Mouse (Mus musculus) frontal cortex, postnatal 25 days (tissue): ENCODE measurements around the gene Susd4.
A peak's percentile ranks its signal among the peaks of the same experiment; 100 is the strongest.

Experiments used
- DNase-seq, 2 experiments: peaks; one replicate each; pipeline ENCODE4 v3.0.0; 2022; ENCODE audit warnings: low spot score in 2 of 2

Gene Susd4

DNA sequence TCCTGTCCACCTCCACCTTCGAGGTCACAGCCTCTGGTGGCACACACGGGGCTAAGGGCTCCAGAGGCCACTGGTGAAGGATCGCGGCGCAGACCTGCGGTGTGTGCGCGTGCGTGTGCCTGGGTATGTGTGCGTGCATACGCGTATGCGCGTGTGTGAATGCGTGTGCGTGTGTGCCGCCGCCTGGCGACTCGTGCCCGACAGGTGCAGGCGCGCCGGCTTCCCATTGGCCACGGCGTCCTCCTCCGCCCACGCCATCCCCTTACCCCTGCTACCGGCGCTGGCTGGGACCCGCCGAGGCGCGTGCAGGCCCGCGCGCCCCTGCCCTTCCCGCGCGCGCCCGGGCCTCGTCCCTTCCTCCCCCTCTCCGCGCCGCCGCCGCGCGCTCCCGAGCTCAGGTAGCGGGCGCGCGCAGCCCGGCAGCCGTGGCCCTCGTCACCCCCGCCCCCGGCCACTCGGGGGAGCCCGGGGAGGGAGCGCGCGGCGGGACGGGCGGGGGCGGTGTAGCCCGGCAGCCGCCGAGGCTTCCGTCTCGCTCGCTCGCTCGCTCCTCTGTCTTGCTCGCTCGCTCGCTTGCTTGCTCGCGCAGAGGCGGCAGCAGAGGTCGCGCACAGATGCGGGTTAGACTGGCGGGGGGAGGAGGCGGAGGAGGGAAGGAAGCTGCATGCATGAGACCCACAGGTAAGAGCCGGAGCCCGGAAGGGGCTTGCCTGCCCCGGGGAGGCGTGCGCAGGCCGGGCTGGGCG is at the start of gene Susd4:
TSS of gene Susd4 (plus strand) at position 145 of the 746 bp plus-strand sequence.
- DNase-seq = peak; percentile 71 to 77

DNA sequence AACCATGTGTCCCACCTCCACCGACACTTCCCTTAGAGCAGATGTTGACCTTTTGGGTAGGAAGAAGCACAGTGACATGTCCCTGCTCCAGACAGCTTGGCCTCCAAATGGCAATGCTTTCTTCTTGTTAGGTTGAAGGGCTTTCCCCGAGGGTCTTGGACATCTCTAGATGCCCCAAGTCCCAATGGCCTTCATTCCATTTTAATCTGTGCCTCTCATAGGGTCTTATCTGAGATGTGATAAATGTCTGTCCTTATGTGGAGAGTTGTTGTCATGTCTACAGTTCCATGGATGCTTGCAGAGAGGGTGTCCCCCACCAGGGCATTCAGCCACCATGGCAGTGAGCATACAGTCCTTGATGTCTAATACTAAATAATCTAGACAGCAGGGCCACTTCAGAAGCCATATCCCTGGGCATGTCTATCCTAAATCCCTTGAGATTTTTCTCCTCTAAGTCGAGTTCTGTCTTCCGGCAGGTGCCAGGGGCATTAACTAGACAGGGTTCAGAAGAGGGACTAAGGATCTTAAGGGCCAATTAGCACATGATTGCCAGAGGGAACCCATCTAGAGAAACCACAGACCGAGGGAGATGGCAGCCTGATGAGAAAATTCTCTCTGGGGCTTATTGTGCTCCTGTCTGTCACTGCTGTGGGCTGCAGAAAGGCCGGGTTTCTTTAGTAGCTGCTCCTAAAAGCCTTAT is 49.3 kb upstream of the Susd4 start:
- no peak for DNase-seq

DNA sequence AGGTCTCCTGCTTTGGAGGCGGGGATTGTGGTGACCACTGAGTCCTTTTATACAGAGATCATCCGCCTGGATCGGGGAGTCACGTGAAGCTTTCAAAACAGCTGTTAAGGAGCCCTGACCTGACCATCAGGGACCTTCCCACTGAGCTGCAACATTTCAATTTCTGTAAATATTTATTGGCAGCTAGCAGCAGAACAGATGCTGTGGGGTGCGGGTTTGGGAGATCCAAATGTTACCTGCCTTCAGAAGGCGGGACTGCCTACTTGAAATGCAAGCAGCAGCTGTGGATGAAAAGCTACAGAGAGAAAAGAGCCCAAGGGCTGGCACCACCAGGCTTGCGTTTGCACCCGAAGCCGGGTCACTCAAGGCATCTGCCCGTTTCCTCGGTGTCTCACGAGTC is 36.1 kb upstream of the Susd4 start:
- no peak for DNase-seq

DNA sequence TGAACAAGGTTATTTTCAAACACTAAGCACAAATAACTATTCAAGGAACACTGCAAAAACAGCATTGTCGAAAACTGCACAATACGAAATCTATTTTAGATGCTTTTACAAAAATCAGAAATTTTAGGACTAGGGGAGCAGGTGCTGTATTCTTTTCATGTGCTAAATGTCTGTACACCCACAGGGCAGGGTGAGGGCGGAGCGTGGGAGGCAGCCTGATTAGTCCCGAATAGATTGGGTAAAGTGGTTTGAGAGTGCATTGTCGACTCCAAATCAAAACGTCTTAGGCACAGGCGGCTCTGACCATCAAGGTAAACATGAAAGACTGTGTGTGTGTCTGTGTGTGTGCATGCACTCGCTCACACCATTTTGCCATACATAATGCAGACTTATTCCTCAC is 34.7 kb upstream of the Susd4 start:
- no peak for DNase-seq

DNA sequence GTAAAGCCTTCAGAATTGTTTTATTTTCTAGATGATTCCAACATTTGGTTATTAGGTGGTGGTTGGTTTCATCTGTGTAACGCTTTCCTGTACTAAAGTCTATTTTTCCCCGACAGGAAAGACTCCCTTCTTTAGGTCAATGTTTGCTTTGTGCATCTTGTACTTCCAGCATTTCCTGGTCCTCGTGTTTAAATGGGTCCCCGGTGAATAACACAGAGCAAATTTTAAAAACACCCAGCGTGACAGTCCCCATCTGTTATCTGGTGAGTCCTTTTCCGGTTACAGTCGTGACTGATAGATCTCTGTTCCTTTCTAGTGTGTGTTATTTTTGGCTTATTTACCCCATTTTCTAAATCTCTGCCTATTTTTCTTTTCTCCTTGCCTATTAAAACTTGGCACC is 31.0 kb upstream of the Susd4 start:
- no peak for DNase-seq

DNA sequence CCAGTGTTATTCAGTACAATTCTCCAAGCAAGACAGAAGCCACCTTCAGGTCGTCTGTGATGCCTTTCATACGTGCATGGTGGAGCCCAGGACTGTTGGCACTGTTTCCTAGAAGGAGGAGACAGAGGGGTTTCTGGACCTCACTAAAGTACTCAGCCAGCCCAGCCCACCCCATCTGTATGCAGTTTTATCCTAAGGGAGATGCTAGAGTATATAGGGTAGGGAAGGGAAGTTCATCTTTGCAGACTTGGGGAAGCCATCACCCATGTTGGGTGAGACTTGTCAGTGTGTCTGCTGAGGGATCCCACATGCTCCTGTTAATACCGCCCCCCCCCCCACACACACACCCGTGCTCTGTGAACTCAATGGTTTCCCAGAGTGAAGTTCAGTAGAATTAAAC is 27.8 kb upstream of the Susd4 start:
- DNase-seq = no peak

DNA sequence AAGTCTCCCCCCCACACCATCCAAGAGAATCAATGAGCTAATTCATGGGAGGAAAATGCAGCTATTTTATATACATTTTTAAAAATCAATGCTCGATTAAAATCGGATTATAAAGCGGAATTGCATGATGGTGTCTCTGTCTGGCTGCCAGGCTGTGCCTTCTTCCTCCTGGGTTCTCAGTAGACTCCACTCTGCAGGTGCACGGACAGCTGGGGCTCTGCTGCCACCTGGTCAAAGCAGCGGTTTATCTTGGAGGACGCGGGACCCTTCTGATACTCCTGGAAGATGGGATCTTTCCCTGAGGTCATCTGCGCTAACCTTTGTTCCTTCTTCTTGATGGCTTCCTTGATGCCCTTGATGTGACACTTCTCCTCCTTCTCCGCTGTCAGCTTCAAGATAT is 16.6 kb upstream of the Susd4 start:
- DNase-seq = no peak

DNA sequence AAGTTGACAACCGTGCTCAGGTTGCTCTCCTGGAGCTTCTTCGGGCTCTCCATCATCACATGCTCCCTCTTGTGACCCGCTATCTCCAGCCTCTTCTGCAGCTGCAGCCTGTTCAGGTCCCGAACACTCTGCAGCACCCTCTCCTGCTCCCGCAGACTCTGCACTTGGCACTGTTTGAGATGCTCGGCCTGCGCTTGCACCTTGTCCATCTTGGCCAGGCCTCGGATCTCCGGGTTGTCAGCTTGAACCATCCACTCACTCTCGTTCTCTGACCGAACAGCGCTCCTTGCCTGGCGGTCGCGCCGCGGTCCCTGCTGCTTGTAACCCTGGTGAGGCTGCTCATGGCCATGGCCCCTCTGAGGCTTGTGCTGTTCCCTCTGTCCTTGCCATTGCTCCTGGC is 15.8 kb upstream of the Susd4 start:
- DNase-seq = no peak

DNA sequence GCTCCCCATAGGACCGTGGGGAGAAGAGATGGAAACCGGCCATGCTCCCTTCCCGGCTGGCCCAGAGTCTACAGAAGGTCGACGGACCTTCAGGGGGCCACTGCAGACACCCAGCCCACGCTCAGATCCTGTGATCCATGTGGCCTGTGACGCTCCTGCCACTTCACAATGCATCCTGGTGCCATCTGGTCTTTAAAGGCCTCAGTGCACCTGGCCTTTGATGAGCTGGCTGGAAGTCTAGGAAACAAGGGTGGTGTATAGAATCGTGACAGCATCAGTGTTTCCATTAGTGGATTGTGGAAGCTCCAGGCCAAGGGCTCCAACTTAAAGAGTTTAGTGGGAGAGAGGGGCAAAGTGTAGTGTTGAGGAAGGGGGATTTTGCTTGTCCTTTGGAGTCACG is 14.6 kb upstream of the Susd4 start, which contains the start of gene Ccdc185:
TSS of gene Ccdc185 (minus strand) at position 101 of the 400 bp plus-strand sequence.
- DNase-seq = no peak

DNA sequence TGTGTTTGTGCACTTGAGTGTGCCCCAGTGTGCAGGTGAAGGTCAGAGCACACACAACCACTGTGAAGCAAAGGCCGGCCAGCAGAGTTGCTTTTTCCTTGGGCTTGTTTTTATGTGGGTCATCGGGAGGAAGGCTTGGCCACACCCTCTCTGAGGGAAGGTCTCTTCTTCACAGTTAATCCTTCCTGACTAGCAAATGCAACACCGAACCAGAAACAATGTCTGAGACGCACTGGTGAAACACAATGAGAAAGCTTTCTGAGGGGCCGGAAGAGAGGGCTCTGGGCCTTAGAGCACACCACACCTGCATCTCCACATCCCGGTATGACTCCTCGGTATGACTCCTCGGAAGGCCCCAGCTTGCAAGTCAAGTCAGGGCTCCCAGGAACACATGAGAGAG is 12.4 kb upstream of the Susd4 start:
- no peak for DNase-seq

DNA sequence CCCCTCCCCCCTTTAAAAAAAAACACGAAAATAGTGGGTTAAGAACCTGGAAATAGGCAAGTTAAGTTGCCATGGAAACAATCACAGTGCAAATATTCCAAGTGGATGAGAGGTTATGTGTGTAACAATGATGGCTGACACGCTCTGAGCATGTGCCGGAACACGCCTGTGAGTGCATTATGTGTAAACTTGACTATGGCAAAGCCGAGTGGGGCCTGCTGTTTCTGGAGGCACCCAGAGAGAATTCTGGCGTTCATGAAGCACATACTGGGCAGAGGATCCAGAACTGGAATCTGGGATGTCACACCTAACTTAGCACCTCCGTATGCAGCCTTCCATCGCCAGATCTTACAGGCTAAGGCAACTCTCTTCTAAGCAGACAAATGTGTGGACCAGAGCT is 10.0 kb upstream of the Susd4 start:
- no peak for DNase-seq

DNA sequence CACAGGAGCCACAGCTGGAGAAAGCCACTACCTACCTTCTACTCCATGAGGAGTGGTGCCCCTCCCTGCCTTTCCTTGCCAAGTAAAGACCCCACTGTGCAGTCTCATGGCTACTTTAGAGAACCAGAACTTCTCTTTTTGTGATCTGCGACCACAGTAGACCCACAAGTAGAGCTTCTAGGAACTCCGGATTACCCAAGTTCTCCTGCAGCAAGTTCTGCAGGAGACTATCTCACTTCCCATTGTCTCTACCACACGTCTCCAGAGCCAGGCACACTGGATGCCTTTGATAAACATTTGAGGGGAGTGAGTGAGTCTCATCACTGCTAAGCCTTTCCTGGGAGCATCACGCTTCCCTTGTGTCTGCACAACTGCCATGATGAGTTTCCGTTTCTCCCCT is 8.8 kb upstream of the Susd4 start:
- no peak for DNase-seq

DNA sequence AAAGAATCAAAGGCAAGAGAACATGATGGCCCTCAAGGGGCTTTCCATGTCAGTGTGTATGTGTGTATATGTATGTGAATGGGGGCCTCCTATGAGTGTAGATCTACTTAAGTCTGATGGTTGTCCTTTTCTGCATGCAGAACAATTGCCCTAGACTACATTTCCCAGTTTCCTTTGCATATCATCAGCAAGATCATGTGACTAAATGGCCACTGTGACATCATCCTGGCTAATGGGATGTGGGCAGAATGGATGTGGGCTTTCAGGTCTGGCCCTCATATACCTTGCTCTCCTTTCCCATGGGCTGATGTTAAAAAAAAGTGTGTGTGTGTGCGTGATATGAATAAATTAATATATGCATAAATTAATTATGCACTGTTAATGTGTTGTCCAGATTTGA is 4.9 kb upstream of the Susd4 start:
- DNase-seq = no peak

DNA sequence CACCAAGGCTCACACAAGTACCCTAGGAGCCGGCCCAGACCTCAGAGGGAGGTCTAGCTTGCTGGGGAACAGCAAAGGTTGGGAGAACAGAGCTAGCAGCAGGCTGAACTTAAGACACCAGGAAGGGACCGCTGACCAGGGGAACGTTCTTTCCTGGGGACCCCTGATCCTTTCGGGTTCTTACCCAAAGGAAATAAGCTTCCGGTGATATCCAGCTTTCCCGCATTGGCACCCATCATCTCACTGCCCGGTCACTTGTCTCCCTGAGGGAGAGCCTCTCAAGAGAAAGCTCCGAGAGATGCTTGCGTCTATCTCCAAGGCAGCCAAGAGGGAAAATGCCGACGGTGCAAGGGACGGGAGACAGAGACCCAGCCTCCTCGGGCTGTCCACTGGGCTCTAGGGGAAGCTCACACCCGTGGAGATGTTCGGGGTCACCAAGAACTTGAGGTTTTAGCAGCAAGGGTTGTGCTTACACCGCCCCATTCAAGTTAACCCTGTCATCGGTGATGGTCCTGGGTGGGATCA is 407 bp upstream of the Susd4 start:
- DNase-seq = no peak

DNA sequence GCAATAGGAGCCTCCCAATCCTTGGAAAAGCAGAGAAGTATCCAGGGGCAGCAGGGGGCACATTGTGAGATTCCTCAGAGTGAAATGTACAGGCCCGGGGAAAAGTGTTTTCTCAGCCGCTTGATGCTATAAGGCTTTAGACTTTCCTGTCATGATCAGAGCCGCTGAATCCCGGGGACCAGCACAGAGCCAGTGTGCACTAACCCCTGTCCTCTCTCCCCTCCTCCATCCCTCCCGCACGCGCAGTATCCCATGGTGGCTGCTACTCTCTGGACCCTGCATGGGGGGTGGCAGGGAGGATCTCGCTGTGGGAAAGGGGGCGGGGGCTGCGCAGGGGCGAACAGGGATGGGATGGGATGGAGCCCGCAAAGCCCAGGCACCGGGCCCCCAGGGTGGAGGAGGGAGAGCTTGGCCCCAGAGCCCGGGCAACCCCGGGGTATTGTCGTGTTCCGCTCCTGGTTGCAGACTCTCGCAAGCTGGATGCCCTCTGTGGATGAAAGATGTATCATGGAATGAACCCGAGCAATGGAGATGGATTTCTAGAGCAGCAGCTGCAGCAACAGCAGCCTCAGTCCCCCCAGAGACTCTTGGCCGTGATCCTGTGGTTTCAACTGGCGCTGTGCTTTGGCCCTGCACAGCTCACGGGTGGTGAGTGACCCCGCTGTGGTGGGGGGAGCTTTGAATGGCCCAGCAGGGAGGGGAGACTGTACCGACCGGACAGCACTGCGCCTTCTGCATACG is 1.1 kb downstream of the Susd4 start:
- DNase-seq = no peak

DNA sequence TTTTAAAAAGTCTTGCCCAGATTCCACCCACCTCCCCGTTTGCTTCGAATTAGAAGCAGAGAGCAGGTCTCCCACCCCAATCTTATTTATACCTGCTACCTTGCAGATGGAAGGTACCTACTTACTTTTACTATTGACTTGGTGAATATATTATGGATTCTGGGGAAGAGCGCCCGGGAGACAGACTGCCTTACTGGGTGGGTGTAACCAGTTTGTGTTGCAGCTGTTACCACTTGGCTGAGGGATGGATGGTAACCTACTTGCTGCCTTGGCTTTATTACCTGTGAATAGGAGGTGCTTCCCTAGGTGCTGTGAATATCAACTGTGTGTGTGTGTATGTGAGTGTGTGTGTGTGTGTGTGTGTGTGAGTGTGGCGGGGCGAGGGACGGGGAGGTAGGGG is 11.9 kb downstream of the Susd4 start:
- DNase-seq = no peak

DNA sequence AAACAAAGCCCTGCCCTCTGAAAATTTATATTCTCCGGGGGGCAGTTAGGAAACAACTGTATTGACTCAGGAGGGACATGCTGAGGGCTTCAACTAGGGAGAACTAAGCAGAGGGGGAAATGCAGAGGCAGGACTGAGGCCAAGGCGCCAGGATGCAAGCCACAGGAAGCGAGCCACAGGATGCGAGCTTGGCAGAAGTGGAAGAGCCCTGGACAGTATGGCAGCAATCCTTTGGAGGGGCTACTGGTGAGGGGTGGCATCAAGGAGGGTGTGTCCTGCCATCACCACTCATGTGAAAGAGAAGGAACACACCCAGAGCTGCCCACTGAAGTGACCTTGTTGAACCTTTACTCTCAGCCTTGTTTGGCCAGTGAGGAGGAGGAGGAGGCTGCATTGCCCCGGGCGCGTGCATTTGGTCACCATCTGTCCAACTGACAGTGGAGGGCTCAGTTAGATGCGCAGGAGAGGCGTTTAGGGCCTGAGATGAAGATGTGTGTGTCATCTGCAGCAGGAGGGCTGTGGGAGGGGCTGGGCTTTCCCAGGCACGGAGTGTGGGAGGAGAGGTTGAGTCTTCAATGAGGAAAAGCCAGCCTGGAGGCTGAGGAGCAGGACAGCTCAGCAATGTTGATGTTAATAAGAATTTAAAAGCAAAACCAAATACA is 13.2 kb downstream of the Susd4 start:
- no peak for DNase-seq

DNA sequence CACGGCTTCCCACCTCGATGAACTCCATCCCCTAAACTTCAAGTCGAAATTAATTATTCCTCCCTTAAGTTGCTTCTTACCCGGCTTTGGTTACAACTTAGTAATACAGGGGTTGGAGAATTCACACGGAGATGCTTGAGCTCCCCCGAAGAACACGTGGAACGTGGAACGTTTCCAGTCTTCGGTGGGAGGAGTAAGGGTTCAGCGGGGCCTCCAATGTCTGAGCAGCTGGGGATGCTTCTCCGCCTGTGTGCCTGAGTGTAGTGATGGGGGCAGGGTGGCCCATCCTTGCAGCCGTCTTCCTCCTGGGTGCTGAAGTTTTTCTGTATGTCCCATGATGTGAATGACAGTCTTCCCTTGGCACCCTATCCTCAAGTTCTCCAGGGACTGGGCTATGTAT is 14.6 kb downstream of the Susd4 start:
- DNase-seq = no peak

DNA sequence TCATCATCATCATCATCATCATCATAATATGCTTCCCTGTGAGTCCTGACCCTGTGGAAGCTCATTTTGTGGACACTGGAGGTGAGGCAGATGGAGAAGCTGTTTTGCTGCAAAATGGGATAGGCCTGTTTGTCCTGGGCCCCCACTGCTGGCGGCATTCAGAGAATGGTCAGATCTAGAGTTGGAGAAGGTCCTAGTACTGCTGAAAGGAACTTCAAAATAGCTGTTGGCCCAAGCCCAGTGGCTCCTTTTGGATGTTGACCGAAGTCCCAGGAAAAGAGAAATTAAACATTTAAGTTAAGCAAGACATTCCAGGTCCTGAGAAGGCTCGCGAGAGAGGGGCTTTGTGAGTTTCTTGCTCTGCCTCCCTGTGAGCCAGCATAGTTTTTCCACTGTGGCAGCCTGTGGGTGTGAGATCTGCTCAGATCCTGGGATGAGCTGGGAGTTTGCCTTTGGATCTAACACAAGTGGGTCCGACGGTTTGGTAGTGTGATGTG is 15.4 kb downstream of the Susd4 start:
- no peak for DNase-seq

DNA sequence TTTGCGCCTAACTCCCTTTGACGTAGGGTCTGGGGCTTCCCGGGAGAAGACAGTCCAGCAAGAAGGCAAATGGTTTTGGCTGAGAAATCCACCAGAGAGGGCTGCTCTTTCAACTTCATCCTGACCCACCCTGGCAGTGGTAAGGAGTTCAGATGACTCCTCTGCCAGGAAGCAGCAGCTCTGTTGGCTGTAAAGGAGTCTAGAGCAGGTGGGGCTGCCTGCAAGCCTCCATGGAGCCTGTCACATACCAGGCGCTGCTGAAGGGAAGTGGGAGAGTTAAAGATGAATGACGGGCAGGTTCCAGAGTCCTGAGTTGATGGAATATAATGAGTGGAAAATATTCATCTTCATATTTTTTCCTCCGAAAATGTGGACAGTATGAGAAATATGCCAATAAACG is 20.1 kb downstream of the Susd4 start:
- no peak for DNase-seq

DNA sequence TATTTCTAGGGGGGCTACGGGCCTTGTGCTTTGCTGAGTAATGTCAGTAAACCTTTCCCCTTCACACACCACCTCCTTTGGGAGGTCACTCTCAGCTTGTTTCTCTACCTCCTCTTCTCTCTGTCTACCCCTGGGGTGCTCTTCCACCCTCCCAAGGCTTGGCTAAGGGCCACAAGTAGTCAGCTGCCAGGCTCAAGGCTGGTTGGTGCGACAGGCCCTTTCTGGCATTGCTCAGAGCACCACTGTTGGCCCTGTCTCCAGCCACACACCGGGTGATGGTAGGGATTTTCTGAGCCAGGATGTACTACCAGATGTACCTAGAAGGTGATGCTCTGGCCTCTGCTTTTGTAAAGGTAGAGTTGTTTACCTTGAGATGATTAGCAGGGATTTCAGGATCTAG is 21.1 kb downstream of the Susd4 start:
- no peak for DNase-seq

DNA sequence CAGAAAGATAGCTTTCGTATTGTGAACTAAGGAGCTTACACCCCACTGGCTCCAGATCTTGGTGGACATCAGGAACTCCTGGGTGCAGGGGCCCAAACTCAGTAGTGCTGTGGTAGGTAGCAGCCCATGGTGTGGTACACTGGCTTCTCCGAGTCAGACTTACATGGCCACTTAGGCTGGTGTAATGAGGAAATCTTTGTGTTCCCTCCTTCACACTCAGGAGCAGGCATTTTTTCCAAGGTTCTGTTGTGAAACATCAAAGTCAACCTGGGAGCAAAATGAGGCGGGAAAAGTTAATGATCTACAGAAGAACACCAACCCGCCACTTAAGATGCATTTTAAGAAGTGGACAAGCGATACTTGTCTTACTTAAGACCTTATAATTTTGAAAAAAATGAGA is 21.8 kb downstream of the Susd4 start:
- DNase-seq = no peak
